Mouse (Mus musculus) cerebellum, adult 18-20 months (tissue): ENCODE measurements around the gene M1ap.

ENCODE experiments used
- DNase-seq, 2 experiments: peaks; one replicate each; pipeline ENCODE4 v3.0.0; 2021

The M1ap gene

DNA sequence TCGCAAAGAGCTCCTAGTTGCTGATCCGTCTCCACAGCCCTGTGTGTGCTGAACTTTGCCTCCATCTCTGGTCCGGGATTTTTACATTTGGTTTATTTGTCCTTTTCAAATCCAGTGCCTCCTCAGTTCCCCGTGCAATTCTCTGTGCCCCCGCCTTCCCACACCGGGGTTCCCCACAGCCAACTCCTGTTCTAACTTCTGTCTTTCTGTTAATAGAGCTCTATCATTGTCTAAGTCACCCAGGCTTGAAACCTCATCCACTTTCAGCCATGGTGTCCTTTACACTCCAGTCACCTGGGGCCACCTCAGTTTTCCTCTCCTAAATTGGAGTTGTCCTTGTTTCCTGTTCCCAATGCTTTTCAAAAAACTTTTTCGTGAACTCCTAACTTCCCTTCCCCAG is 64.6 kb downstream of the M1ap start:
- DNase-seq: no peak

DNA sequence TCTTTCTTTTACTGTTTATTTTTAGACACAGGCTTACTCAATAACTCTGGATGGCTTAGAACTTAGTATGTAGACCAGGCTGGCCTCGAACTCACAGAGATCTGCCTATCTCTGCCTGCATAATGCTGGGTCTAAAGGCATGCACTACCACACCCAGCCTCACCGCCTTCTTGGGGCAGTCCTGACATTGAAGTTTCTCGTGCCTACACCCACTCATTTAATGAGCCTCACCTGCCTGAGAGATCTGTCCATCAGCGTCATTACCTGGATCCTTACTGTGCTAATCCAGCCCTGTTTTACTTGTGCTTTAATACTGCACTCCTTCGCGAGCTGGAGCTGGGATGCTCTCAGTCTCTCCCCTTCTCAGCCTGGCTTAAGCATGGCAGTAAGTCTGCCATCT is 65.1 kb downstream of the M1ap start:
- DNase-seq: no peak

DNA sequence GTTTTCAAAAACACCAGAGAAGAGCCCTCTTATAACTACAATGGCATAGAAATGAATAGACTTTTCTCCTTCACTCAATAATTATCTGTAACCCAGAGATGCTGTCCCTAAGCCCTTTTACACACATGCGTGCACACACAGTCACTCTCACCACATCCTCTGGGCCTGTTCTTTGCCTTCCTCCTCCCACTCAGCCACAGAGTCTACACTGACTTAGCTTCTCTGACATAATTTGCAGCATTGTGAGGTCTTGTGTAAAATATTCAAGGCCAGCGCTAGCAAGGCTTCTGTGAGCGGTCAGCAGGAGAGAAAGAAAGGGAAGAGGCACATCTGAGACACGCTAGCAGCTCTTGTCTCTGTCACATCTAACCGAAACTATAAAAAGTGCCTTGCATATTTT is 66.7 kb downstream of the M1ap start:
- DNase-seq: no peak

DNA sequence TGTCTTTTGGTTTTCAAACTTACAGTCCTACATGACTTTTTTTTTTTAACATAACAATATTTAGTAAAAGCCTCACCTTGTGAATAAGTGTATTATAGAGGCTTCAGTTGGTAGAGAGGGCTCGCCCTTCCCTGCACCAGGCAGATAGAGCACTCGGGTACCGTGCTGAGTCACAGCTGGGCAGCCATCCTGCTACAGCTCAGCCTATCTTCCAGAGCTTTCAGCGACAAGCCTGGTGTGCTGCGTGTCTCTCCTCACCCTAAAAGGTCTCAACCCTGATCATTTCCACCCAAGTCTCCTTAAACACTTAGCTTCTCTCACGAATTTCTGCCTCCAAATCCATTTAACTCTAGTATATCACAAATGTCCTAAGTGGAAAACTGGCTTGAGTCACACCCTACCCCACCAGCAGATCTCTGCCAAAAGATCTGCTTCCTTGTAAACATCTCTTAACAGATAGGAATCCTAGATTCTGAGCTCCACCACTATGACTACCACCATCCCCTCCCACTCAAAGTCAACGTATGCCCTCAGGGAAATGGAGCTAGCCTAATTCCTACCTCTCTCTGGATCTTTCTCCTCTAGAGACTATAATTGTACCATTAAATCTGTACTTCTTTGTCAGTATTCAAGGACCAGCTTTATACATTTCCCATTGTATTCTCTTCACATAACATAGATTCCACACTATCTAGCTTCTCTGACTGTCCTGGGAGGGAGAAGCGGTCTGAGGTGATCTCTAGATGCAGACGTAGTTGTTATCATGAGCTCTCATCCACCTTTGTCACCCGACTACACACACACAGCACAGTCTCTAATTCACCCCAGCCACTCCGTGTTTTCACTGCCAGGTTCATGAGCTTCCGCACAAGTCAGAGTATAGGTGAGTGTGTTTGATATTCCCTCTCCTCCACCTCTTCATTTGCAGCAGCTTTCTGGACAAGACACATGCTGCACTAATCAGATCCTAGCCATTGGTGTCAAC is 68.1 kb downstream of the M1ap start:
- no peak for DNase-seq

DNA sequence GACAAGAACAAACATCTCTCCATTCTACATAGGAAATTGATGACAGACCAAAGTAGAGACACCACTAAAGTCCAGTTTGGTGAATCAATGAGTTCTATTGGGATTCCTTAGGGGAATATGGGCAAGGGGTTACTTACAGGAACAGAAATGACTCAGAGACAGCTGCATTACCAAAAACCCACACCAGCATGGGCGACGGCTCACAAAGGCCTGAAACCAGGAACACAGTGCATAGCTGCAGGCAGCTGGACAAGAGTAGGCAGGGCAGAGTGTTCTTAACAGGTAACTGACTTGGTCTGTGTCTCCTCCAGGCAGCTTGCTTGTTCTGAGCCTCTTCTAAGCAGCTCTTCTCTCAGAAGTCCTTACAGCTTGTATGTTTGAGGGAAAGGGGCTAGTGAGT is 69.0 kb downstream of the M1ap start:
- no peak for DNase-seq

DNA sequence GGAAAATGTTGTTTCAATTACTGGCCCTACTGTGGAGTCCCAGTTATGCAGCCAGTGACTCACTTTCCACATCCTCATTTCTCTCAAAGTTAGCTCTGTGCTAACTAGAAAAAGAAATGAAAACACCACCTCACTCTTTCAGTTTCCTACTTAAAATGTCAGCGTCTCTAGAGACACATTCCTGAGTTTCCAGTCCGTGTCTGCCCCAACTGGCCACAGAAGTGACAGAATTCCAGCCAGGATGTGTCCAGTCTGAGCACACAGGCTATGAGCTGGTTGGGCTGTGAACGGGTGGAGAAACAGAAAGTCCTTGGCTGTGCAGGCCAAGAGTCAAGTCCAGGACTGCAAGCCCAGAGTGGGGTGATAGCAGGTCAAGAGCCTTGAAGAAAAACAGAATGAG is 70.5 kb downstream of the M1ap start:
- DNase-seq: no peak

DNA sequence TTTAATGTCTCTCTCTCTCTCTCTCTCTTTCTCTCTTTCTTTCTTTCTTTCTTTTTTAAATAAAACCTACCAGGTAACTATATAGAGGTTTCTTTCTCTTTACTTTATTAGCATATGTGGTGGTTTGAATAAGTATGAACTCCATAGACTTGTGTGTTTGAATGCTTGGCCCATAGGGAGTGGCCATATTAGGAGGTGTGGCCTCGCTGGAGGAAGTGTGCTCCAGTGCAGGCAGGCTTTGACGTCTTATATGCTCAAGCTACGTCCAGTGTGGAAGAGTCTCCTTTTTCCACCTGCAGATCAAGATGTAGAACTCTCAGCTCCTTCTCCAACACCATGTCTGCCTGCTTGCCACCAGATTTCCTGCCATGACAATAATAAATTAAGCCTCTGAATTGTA is 72.3 kb downstream of the M1ap start:
- DNase-seq: no peak

DNA sequence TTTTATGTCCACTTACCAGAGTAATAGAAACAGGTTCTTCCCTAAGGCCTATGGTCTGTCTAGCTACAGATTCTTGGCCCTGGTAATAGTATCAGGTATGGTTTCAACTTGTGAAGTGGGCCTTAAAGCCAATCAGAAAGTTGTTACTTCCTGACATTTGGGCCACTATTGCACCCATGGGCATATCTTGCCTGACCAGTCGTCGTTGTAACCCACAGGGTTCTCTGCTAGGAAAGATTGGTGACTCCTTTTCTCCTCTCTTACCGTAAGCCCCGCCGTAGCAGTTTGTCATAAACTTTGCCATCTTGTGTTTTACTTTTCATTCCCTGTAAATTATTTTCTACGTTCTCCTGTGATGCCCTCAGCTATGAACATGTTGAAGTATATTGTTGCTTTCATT is 73.4 kb downstream of the M1ap start:
- no peak for DNase-seq

DNA sequence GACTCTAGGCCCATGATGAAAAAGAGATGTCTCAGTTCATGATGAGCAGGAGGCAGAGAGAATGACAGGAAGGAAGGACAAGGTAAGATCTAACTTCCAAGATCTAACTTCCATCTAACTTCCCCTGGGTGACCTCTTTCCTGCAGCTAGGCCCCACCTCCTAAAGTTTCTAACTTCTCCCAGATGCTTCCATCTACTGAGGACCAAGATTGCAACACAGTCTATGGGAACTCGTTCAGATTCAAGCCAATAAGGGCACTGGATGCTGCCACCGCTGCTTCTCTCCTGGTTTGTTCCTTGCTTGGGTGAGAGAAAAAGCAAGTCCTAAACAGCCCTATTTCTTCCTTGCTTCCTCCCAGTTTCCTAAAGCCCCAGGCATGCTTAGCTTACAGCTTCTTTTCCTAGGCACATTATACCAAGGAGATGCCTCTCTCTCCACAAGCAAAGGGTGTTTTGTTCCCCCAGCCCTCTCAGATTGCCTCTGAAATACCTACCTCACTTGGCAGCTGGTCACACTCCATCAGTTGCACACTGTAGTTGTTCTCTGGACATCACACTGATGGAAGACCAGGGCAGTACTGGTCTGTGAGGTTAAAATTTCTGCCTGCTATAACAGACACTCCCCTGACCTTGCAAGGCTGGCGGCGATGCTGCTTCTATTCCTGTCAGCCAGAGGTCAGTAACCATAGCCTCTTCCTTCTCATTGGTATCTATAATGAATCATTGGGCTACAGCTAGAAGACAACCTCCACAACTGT is 74.3 kb downstream of the M1ap start:
- no peak for DNase-seq

DNA sequence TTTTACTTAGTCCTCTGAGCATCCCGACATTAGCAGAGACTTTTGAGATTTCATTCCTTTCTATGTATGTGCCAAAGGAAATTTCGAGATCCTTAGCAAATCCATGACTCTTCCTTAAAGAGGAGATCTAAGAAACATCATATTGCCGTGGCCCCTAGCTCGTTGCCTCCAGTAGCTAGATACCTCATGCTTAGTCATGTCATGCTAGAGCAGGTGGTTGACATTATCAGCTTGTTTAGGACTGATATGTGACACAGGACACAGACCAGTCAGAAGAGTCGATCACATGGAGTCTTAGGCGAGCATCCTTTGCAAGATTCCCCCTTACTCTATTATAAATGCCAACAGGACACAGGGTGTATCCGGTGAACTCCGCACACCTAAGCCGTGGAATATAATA is 76.3 kb downstream of the M1ap start:
- DNase-seq: no peak

DNA sequence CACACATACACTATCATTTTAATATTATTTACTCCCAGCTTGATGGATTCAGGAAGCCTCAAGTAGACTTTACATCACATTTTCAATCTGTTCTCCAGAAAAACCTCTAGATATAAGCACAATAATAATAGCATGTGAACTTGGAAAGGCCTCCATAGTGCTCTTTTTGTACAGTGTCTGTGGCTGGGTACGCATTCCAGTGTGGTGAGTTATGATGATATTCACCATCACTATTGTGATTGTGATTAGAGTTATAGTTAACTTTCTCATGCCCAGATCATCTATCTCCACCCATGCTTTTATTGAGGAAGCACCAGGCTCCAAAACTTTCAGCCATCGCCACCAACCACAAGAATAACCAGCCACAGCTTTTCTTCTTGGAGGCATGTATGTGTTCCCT is 77.1 kb downstream of the M1ap start:
- DNase-seq: no peak

DNA sequence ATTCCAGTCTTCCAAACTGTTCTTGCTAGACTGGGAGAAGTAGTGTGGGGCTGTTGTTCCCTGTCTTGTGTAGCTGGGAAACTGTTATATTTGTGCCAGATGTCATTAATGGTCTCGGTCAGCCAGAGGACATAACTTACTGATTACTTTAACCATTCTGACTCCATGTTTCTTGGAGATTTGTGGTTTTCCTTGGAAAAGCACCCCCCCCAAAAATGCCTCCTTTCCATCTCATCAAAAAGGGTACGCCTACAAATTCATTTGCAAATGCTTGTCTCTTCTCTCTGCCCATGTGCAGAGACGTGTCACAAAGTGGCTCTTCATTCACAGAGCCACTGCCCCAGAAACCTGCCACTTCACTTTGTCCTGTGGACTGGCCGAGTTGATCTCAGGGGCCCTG is 77.7 kb downstream of the M1ap start:
- no peak for DNase-seq

DNA sequence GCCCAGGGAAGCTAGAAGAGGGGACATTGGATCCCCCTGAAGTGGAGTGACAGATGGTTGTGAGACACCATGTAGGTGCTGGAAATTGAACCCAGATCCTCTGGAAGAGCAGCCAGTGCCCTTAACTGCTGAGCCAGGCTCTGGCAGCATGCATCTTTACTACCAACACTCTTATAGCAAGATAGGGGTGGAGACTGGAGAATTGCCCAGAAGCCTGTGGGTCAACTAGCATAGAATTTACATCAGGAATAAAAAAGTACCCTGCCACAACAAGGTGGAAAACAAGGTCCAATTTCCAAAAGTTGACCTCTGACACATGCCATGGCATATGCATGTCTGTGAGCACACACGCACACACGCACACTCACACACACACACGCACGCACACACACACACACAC is 78.5 kb downstream of the M1ap start:
- DNase-seq: no peak

DNA sequence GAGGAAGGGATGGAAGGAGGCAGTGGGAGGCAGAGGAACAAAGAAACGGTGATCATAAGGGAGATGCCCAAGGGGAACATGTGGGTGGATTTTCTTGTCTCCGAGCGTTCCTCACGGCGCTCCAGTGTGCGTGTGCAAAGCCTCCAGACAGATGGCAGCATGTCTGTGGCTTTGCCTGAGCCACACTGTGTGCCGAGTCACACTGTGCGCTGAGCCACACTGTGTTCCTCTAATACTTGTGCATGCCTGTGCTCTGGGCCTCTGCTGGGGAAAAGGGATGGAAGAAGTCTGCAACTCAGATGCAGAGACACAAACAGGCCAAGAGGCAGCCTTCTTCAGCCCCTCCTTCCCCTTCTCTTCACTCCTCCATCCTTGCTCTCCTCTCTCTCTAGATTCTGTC is 80.6 kb downstream of the M1ap start:
- no peak for DNase-seq

DNA sequence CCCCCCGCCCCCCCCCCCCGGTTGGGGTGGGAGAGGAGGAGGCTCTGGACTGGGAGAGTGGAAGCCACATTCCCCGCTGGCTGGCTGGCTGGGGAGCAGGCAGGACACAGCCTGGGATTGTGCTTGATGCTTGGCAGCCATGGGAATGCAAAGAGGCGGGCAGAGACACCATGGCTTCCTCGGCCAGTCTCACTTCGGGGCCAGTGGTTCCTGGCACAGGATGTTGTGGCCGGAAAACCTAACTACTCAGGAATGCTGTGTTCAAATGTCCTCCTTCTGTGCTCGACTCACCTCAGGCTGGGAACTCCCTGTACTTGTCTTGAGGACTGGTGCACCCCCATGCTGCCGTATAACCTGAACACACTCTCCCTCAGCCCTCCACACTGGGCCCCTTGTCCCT is 81.0 kb downstream of the M1ap start:
- DNase-seq: no peak

DNA sequence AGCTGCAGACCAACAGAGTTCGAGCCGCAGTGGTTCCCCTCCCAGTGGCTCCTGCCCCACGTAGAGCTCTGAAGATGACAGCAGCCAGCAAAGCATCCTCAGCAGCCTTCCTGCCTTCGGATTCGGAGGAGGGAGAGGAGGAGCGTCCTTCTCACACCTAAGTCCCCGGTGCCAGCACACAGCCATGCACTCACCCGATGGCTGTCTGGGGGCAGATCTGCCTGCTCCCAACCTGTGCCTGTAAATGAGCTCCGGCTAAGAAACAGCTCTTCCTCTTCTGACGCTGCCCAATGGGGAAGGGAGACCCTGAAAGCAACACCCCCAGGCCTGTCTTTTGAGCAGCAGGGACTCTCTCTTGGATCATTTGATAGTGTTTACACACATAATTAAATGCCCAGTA is 83.1 kb downstream of the M1ap start:
- DNase-seq: no peak

DNA sequence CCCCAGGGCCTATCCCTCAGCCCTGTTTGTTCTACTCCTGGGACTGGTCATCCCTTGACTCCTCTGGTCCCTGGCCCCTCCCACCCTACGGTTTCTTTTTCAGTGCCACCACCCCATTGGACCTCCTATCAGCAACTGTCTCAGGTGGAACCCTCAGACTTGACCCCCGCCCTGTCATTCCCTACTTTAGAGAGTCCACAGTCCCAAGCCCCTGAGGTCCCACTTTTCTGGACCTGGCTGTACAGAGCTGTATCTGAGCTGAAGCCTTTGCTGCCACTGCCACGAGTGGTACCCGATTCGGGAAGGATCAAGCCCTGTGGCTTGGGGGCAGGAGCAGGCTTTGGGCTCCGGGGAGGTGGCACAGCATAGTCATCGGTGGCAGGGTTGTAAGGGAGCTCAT is 84.4 kb downstream of the M1ap start:
- DNase-seq: no peak

DNA sequence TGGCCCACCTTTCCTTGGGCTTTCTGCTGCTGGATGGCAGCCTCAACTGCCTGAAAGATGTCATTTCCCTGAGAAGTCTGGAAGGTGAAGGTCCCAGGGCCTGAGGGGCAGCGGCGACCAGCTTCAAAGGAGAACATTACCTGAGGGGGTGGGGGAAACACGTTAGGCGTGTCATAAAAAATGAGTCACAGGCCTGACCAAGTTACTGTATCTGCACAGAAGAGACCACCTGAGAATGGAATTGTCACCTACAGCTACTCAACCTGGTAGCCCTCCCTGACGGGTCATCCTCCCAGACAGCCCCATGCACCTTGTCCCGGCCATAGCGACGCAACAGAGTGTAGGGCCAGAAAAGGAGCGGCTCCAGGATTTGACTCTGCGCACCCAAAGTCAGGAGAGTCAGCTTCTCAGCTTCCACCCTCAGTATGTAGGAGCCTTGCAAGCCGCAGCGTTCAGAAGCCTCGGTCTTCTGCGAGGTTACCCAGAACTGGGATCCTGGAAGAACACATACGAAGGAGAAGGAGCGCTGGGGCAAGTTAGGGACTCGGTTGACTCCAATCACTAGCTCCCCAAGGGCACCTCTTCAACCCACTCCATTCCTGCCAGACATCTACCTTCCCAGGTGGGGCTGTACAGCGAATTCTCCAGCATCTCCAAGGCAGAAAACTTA is 85.4 kb downstream of the M1ap start:
- DNase-seq: no peak

DNA sequence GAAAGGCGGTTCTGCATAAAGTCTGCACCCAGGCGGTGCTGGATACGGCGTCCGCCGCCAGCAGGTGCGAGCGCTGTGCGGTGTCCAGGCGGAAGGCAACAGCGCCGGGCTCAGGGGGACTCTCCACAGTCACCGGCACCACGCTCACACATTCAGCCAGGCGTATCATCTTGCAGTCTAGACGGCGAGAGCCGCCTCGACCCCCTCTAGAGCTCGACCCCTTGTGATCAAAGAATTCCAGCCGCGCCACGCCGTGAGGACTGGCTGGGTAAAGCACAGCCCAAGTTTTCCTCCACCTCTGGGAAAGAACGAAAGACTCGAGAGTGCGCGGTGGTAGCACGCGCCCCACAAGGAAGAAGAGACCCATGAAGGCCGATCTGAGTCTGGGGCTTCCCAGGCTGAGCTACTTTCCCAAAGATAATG is 86.1 kb downstream of the M1ap start:
- no peak for DNase-seq

DNA sequence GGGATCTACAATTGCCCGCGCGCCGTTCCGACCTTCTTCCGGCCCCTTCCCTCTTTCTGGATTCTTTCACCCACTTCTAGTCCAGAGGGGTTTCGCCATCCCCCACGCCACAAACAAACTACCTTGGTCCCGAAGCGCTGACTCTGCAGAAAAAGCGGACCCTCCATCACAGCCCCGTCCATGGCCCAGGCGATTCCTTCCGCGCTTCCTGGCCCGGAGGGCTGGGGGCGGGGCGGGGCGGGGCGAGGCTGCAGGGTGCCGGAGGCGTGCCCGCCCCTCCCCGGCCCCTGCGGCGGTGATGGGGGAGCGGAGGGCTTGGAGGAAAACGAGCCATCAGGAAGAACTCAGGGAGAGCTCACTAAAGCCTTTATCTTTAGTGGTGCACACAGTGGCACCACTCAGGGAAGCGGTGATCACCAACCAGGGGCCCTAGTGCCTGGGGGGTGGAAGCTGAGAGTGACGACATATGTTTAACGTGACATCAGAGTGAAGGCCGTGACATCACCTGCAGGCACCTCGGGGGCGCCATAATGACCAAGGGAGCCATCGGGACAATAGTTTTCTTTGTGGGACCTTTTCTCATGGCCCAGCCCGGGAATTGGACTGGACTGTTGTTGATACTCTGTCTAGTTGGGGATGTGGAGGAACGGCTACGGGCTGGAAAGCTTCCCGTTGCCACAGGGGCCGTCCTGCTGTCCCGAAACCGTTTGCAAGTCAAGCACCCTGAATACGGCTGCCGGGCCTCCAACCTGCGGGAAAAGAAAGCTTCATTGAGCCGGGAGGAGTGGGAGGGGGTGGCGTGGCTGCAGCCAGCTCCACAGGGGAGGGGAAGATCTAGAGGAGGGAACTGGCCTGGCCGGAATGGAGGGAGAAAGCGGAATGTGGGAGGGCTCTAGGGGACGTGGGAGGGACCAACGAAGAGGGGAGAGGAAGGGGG is 86.8 kb downstream of the M1ap start, which contains the start of the genes Dok1 and Loxl3:
TSS of gene Dok1 (minus strand) at position 223 of the 937 bp plus-strand sequence.
TSS of gene Loxl3 (plus strand) at position 925 of the 937 bp plus-strand sequence.
- no peak for DNase-seq

DNA sequence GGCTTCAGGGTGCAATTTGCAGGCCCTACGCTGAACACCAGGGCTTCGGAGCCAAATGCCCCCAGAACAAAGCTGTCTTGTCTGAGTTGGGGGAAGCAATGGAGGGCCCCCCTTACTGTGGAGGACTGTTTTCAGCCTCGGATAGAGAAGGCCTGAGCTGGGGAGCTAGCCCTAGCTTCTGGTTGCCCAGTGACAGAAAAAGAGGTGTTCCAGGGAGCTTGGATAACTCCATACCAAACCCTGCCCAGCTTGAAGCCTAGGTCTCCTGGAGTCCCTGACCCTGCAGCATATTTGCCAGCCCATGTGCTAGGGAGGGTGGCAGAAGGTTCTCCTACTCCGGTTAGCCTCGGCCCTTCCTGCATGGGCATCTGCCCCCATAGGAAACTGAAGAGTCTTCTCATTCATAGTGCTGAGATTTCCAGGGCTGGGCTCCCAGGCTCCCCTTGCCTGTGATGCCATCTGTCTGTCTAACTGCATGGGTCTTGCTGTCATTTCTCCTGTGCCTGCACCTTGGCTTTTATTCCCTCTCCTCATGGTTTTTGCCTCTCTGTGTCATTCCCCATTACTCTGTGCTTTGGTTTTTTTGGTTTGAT is 87.9 kb downstream of the M1ap start:
- no peak for DNase-seq

DNA sequence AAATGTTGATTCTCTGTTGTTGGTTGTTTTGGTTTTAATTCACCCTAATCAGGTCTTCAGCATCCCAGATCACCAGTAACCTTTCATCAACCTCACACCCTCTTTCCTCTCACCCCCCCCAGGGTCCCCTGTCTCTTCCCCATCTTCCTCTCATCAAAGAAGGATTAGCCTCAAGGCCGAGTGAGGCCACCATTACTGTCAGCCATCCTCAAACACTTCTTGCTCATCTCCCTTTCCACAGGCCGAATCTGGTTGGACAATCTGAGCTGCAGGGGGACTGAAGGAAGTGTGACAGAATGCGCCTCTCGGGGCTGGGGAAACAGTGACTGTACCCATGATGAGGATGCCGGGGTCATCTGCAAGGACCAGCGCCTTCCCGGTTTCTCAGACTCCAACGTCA is 90.5 kb downstream of the M1ap start:
- no peak for DNase-seq
